Mouse (Mus musculus) frontal cortex, postnatal 25 days (tissue): Measurements from ENCODE around the gene Flywch2.
"Not testable (repeated sequence)": the region's sequence is repeated elsewhere in the genome, so short reads cannot be mapped to it uniquely, and the experiment has no call there.

ENCODE experiments used
- DNase-seq, 2 experiments: peaks; one replicate each; pipeline ENCODE4 v3.0.0; 2022; ENCODE audit warnings: low spot score in 2 of 2

Flywch2 gene

DNA sequence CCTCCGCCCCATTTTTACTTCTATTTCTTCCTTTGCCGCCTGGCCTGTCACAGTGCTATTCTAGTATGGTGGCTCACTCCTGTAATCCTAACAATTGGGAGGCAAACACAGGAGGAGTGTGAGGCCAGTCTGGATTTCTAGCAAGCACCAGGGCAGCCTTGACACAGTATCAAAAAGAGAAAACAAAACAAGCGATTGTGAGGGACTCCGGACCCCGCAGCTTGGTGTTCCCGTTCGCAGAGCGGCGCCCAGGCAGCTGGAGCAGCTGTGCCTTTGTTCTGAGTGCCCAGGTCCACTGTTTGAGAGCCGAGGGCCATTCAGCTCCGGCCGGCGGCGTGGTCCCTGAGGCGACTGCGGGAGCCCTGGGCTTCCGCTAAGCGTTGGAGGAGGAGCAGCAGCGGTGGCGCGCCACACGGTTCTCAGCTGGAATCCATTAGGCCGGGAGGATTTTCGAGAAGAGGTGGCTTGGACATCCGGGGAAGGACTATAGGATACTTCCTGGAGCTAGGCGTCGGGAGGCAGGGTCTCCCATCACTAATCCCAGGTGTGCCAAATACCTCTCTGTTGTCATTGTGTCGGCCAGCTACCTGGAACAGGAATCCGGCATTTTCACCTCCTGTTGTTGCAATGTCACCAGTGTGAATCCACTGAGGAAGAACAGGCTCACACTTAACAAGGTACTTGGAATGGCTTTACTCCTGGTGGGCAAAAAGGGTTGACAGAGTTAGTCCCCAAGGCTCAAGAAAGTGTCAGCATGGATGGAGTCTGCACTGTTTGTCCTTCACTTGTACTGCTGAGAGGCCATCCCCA, 4.6 kb upstream of the Flywch2 start, which contains the start of gene Srrm2:
Gene Srrm2 (plus strand): TSS at position 264 of the 810 bp plus-strand sequence.
- DNase-seq: peak; percentile 29 to 41

DNA sequence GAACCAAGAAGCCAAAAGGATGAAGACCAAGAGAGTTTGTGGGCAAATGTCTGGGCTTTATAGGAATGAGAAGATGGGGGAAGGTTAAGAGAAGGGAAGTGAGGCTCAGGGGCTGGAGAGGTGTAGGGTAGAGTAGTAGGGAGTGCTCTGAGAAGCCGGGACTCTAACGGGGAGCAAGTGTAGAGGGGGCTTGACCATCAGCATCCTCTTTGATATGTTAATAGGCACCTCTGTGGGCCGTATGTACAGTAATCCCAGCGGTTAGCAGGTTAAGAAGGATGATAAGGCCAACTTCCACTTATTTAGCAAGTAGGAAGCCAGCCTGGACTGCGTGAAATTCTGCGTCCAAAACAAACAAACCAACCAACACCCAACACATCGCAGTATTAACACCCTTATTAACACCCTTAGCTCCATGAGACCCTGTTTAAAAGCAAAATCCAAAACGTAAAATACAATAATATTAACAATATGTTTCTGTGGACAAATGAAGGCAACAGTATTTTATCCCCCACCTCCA, 3.9 kb upstream of the Flywch2 start:
- DNase-seq: no peak

DNA sequence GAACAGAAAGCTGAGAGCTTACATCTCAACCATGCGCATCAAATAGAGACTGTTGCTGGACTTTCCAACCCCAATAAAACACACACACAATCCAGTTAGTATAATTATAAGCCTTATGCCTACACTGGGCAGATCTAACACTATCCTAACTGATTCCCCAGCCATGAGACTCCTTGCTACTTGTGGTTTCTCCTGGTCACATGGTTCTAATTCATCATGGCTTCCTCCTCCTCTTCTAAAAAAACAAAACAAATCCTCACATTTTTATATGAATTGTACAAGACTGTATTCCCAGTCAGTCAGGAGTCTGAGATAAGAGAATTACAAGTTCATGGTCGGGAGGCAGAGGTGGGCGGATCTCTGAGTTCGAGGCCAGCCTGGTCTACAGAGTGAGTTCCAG, 3.1 kb upstream of the Flywch2 start:
- no peak for DNase-seq

DNA sequence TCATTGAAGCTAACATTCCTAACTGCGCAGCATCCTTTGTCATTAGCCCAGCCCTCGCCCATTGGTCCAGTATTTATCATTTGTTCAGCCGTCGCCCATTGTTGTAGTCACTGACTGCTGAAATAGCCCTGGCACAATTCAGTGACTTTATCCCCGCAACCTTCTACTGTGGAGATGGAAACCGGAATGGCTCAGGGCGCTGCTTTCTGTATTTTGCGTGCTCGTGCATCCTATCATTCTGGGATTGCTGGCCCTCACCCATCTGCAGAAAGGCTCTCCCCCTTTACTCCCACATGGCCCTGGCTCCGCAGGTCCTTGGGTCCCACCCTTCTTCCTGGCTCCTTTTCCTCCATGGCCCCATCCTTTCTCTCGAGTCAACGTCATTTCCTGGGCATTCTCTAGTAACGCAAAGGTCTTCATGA, 640 bp upstream of the Flywch2 start:
- no peak for DNase-seq

DNA sequence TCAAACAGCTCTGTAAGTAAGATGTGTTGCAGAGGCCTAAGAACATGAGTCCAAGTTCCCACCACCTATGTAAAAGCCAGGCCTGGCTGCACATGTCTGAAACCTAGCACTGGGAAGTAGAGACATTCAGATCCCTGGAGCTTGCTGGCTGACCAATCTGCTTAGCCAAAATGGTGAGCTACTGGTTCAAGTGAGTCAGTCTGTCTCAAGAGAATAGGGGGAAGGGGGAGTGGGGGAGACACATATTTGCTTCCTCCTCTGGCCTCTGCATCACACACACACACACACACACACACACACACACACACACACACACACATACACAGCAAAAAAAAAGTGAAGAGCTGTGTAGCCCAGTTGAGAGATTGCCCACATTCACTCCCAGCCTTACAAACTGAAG, 2.5 kb downstream of the Flywch2 start:
- DNase-seq: no peak

DNA sequence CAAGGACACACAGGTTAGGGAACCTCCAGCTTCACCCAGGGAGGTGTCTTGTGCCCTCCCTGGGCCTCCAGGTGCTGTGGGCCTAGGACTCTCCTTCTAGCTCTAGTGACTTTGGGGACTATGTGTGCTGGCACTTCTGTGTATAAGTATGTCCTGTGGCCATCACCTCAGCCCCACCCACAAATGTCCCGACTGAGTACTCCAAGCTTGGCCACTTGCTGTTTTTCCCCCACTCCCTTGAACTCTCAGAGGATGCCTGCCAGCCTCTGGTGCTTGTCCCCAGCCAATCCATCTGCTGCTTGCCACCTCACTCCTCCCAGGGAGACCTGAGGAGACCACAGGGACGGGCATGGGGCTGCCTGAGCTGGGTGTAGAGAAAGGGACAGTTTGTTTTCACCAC, 7.4 kb downstream of the Flywch2 start:
- DNase-seq: no peak

DNA sequence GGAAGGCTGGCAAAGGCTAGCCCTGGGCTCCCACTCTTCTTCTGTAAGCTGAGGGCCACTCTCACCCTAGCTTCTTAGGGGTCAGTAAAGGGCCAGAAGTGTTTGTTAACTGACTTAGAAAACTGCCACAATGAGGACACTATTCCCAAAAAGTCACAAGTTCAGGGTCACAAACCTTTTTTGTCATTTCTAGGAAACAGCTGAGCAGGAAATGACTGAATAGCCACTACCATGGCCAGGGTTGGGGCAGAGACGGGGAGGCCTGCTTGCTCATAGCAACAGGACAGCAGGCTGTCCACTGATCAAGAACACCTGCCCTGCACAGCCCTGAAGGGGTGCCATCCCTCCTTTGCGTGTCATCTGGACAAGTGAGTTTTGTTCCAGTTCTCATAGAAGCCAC, 8.7 kb downstream of the Flywch2 start:
- no peak for DNase-seq

DNA sequence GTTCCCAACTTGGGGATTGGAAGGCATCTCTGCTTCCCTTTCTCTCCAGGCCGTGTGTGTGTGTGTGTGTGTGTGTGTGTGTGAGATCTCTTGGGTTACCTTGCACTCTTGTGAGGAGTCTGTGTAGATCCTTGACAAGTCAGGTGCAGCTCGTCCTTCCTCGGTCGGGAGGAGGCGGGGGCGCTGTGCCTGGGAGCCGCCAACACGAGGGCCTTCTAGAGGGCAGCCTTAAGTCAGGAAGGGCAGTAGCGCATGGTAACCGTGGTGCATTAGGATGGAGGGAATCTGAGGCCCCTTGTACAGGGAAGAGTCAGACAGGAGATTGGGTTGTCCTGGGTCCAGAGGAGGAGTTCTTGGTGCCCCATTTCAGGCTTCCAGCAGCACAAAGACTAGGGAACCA, 9.7 kb downstream of the Flywch2 start:
- DNase-seq: no peak

DNA sequence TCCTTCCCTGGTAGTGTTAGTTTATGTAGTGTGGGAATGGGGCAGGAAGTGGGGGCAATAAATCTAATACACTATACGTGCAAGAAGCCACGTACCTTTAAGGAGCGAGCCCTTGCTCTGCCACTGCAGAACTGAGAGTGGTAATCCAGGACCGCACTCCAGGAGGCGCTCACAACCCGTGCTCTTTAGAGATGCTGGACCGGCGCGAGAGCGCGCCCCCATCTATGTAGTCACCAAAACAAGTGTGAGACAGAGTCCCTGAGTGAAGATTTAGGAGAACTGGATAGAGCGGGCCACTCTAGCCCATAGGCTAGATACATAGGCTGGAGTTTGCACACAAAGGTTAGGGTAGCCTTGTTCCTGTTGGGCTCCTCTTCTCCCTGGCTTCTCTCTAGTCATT, 11.8 kb downstream of the Flywch2 start:
- DNase-seq: peak; percentile 65 to 71

DNA sequence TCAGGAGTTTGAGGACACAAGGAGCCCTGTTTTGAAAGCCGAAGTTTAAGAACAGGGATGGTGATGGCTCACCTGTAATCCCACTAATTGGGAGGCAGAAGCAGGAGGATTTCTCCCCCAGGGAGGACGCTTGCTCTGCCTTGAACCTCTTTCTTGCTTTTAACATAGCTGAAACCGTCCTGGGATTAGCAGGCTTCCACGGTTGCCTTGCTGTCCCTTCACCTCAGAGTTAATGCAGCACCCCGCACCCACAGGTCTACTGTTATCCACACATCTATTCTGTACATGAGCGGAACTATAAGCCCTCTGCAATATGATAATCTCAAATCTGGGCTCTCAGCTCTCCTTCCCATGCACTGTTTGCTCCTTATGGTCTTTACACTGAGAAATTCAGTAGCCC, 12.2 kb downstream of the Flywch2 start:
- DNase-seq: no peak

DNA sequence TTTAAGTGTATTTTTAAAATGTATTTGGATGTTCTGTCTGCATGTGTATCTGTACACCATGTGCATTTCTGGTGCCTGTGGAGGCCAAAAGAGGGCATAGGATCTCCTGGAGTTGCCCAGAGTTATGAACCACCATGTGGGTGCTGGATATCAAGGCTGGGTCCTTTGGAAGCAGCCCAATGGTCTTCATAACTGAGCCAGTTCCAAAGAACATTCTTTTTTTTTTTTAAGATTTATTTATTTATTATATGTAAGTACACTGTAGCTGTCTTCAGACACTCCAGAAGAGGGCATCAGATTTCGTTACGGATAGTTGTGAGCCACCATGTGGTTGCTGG, 13.7 kb downstream of the Flywch2 start:
- DNase-seq: not testable (repeated sequence)

DNA sequence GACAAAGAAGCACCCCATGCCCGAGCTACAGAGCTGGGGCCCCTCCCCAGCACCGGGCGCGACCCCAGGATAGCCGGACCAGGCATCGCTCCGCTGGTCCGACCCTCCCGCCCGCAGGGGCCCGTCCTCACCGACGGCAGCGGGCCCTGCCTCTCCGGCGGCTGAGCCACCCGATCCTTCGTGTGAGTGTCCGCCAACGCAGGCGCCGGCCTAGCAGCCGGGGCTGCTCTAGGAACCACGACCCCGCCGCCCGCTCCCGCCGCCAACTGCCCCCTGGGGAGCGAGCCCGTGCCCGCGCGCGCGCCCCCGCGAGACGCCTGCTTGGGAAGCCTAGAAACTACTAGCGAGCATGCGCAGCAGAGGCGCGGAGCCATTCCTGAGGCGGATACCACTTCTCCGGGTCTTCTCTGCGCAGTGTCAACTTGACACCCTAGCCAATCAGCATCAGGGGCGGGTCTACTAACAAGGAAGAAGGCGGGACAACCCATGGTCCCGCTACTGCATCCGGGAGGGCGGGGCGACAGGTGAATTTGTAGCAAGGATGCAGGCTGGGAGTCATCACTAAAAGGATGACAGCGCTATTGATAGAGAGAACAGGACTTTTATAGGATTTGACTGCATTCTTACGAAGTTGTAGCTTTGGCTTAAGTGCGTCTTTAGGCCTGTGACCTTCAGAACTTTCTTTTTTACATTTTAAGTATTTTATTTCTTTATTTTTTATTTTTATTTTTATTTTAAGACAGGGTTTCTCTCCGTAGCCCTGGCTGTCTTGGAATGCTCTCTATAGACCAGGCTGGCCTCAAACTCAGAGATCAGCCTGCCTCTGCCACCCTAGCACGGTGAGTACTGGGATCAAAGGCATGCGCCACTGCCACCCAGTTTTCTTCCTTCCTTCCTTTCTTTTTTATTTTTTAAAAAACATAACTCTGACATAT, 14.3 kb downstream of the Flywch2 start, which contains the start of gene Flywch1:
Gene Flywch1 (minus strand): TSS at position 319 of the 935 bp plus-strand sequence.
- DNase-seq: peak; percentile 97 to 98

DNA sequence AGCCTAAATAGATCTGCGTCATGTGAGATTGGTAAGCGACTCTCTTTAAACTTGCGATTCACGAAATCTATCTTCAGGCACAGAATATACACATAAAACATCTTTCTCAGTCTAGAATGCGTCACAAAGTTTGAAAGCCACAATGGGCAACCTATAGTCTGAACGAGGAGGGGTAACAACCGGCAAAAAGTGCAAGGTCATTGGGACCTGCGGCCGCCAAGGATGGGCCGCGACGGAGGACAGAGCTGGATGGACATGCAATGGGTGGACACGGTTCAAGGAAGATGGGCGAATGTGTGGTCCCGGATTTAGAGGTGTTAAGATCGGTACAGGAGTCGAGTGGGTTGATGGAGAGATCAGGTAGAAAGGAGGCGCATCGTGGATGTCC, 15.0 kb downstream of the Flywch2 start:
- peak in 1 of 2 experiments; percentile 33 for DNase-seq

DNA sequence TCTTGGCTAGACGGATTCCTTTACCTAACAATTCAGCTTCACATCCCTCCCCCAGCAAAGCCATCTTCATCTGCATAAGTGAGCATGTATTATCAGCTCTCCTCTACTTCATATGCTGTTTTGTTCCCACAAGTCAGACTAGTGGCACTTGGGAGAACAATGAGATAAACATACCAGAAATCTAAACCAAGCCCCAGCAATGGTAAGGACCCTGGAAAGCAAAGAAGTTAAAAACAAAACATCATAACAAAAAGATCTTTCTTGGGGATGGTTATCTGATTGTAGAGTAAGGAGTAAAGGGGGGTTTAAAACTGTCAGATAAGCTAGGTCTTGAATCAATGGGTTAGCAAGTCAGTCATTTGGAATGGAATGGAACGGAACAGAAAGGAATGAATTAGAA, 15.4 kb downstream of the Flywch2 start:
- no peak for DNase-seq

DNA sequence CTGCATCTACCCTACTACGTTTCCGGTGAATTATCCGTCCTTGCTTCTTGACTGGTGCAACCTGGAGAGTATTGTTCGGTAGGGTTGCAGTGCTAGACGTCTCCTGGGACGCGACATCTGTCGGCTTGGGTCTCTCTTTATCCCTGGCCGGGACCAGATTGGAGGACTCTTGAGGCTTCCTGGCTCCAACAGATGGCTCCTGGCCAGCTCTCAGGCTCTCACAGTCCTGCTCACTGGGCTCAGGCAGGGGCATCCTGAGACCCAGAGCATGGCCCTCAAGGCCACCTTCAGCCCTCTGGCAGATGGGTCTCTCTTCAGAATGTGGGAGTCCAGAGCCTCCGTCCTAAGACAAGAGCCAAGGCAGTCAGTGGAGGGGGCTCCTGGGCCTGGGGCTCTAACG, 22.9 kb downstream of the Flywch2 start:
- no peak for DNase-seq

DNA sequence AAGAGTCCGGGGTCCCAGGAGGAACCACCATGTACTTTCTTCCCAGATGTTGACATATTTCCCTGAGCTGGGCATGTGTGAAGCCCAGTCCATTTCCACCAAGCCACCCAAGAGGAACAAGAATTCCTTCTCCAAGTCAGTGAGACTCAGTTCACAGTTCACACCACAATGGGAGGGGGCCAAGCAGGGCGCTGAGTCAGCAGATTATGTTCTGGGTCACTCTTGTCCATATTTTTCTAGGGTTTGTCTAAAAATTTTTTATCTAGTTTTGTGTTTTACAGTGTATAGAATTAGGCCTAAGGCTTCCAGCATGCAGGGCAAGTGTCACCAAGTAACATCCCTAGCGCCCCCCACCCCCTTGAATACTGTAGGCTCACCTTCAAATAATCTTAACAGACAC, 24.7 kb downstream of the Flywch2 start:
- DNase-seq: no peak

DNA sequence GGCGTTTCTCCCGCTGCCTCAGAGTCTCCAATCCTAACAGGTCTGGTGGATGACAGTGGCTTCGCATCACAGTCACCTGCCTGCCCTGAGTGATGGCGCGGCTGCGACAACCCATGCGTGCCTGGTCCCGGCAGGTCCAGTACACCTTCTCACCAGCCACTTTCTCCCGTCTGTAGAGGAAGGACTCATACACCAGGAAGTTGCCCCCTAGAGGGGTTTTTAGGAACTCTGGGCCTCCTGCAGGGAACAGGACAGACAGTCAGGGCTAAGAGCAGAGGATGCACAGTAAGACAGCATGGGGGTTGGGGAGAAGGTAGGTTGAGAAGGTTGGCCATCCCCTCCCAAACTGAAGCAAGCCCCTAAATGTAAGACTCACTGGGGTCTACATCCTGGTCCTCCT, 25.6 kb downstream of the Flywch2 start:
- no peak for DNase-seq

DNA sequence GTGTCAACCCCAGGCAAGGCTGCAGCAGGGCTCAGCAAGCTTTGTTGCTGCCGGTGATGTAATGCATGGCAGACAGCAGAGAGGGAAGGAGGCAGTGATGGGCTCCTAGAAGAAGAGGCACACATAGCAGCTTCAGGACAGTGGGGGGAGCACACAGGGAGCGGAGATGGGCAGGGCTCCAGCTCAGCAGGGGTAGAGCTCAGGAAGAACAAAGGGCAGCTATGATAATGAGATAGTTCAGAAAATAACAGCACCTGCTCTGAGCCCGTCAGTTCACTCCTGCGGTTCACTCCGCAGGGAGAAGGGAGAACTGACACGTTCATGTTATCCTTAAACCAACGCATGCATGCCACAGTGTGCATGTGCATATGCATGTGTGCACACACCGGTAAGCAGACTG, 27.1 kb downstream of the Flywch2 start:
- DNase-seq: no peak

DNA sequence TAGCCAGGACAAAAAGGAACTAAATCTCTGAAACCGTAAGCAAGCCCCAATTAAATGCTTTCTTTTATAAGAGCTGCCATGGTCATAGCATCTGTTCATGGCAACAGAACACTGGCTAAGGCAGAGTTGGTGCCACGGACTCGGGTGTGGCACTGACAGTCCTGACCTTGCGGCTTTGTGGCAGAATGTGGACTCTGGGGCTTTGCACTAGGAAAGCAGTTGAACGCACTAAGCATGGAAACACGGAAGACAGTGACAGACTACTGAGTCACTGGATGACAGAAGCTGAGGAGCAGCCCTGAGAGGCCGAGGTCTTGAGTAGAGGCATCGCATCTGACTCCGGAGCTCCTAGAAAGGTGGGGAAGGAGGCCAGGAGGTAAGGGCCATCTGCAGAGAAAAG, 28.3 kb downstream of the Flywch2 start:
- no peak for DNase-seq

DNA sequence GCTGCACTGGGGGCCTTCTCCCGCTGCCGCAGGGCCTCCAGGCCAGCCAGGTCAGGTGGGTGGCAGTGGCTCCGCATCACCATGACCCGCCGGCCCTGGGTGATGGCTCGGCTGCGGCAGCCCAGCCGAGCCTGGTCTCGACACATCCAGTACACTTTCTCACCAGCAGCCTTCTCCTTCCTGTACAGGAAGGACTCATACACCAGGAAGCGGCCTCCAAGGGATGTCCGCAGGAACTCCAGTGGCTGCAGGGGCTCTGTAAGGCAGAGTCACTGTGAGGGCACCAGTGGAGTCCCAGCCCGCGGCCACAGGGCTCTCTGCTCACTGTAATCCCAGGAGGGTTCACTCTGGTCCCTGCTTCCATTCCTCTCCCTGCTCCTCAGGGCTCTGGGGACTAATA, 30.2 kb downstream of the Flywch2 start:
- DNase-seq: no peak

DNA sequence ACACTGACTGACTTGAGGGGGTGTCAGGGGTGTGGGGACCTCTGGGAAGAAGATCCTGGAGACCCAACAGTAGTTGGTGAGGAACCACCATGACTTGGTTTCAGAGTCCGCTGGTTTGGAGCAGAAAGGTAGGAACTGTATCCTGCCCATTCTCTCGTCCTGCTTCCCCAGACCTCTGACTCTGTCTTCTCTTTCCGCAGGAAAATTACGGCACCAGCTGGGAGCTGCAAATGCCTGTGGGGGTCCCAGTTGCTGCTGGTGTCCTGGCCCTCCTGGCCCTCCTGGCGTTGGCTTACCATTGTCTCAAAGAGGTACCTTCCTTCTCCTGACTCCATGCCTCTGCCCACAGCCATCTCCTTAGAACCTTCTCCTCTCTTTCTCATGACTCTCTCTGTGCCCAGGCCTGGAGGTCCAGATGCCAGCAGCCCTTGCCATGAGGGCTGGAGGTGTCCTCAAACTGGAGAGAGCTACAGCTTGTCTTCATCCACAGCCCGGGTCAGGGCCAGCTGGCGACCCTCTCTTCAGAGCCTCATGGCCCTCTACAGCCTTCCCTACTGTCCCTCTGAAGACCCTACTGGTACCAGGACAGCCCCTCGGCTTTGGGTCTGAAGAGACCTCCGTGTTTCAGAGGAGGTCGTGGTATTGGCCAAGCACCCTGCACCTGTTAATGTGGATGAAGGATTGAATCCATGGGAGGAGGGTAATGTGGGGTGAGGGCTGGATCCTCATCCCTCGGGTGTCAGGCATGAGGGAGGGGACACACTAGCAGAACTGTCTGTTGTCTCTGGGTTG, 36.3 kb downstream of the Flywch2 start:
- DNase-seq: no peak
